Mouse (Mus musculus) liver, embryonic 14.5 days (tissue): Measurements from ENCODE around the gene Pi4ka. TPM values are rescaled to one million over a fixed set of nuclear protein-coding genes. Genes with fewer than 3 reads are reported as not detected.

Source experiments
- ATAC-seq: fragments of 200-750 bp; cut with Nextera tagmentation; 2 replicates; pipeline ENCODE4 v1.8.0; 2017; ENCODE audit warnings: moderate number of reproducible peaks, mild to moderate bottlenecking, moderate library complexity; ENCODE audit not compliant: insufficient read depth
- DNase-seq, 3 experiments: peaks; one replicate each; pipeline ENCODE4 v3.0.0-alpha.2; 2012 to 2013; ENCODE audit warnings: low read depth in 3 of 3, low spot score in 3 of 3
- H3K27ac ChIP-seq: fragments of 300-500 bp; sonication (generic); 2 replicates; pipeline ENCODE4 v1.5.1; 2014; ENCODE audit warnings: moderate library complexity, mild to moderate bottlenecking, control low read depth, inconsistent platforms
- H3K27me3 ChIP-seq: fragments of 300-500 bp; sonication (generic); 2 replicates; pipeline ENCODE4 v1.6.1; 2014; ENCODE audit warnings: mild to moderate bottlenecking, low read length, moderate library complexity; ENCODE audit not compliant: control insufficient read depth, insufficient read depth
- H3K36me3 ChIP-seq: fragments of 300-500 bp; sonication (generic); replicated peaks from 2 replicates; pipeline ENCODE4 v1.6.1; 2014; ENCODE audit warnings: low read depth; ENCODE audit not compliant: control insufficient read depth, insufficient read depth
- H3K4me1 ChIP-seq, 2 experiments: fragments of 200-500 bp in 1 of 2; fragments of 300-500 bp in 1 of 2; sonication (generic) in 1 of 2; replicated peaks; 2 replicates each; pipeline ENCODE4 v1.6.1; 2012 to 2014; ENCODE audit warnings: antibody characterized with exemption in 1 of 2, inconsistent platforms in 1 of 2, low read length in 1 of 2; ENCODE audit not compliant: control insufficient read depth in 2 of 2, insufficient read depth in 2 of 2
- H3K4me2 ChIP-seq: fragments of 300-500 bp; sonication (generic); 2 replicates; pipeline ENCODE4 v1.6.1; 2014; ENCODE audit warnings: low read depth, mild to moderate bottlenecking, control low read depth, moderate library complexity
- H3K4me3 ChIP-seq, 2 experiments: fragments of 200-500 bp in 1 of 2; fragments of 300-500 bp in 1 of 2; sonication (generic) in 1 of 2; 2 replicates each; pipeline ENCODE4 v1.5.1; 2012 to 2014; ENCODE audit warnings: low read depth in 2 of 2, low read length in 2 of 2, mild to moderate bottlenecking in 2 of 2, control low read depth in 1 of 2, inconsistent platforms in 1 of 2, moderate library complexity in 1 of 2; ENCODE audit not compliant: insufficient read depth in 1 of 2
- H3K9ac ChIP-seq: fragments of 300-500 bp; sonication (generic); replicated peaks from 2 replicates; pipeline ENCODE4 v1.6.1; 2014; ENCODE audit warnings: mild to moderate bottlenecking, control low read depth, moderate library complexity
- H3K9me3 ChIP-seq: fragments of 300-500 bp; sonication (generic); 2 replicates; pipeline ENCODE4 v1.6.1; 2016; ENCODE audit warnings: low read length, mixed read lengths; ENCODE audit not compliant: control insufficient read depth
- CTCF ChIP-seq: IDR thresholded peaks from 2 replicates; pipeline ENCODE4 v1.5.1; 2016; ENCODE audit warnings: antibody characterized with exemption, low read depth, control low read depth
- EP300 ChIP-seq: IDR thresholded peaks from 2 replicates; pipeline ENCODE4 v1.6.1; 2016; ENCODE audit warnings: antibody characterized with exemption, low read depth
- WGBS: fragments of 180-500 bp; shearing (Covaris S2); extraction: QIAGEN DNeasy Blood & Tissue Kit; methylation state at CpG from one replicate; pipeline ENCODE4 v1.1.7; 2014; ENCODE audit not compliant: insufficient replicate concordance; 5-methylcytosine and 5-hydroxymethylcytosine counted together
- polyA plus RNA-seq, 2 experiments: library from polyadenylated mRNA; depleted of rRNA in 1 of 2; stranded (reverse) in 1 of 2; unstranded in 1 of 2; fragments of >200 nt; fragmentation: Nextera tagmentation in 1 of 2; extraction: Ambion mirVana in 1 of 2; gene quantifications; 2 replicates each; pipeline versions ENCODE4 v1.2.1 to v1.2.3; 2012 to 2014

Pi4ka gene
- polyA plus RNA-seq, 2 experiments, result 13.7 to 19.0 TPM

- TF ChIP-seq EP300, result no peak
- TF ChIP-seq CTCF, result no peak
- H3K36me3 ChIP-seq, result no peaks in the 10 kb centered on the region
- no peak for ATAC-seq
- H3K27ac ChIP-seq, result no peak overlapping the region
- no peak overlapping the region for H3K4me2 ChIP-seq
- no peak overlapping the region for H3K4me3 ChIP-seq
- peaks cover 0 to 1% of the 10 kb centered on the region in 2 experiments; a peak in 1 of 4 replicates for H3K4me1 ChIP-seq
- no peak overlapping the region for H3K9ac ChIP-seq
- no peak for DNase-seq
- H3K9me3 ChIP-seq, result no peaks in the 10 kb centered on the region
- 71% methylated on average over 1 of the region's 1 CpGs for WGBS
- H3K27me3 ChIP-seq, result no peaks in the 10 kb centered on the region
Measured at GRCm38 (mm10) chr16:17329848-17330570, 76.1 kb downstream of the Pi4ka start.

GRCm38 (mm10) chr16:17326064-17326463 lies 80.0 kb downstream of the Pi4ka start:
- H3K27ac ChIP-seq, result no peak overlapping the region
- 74% methylated on average over 2 of the region's 2 CpGs for WGBS
- no peak for TF ChIP-seq CTCF
- no peak for TF ChIP-seq EP300
- H3K4me3 ChIP-seq, result no peak overlapping the region
- ATAC-seq (no peak), DNase-seq (no peak)
- no peak overlapping the region for H3K4me2 ChIP-seq
- H3K36me3 ChIP-seq, result no peaks in the 10 kb centered on the region
- peaks cover 0 to 2% of the 10 kb centered on the region in 2 experiments; a peak in 1 of 4 replicates for H3K4me1 ChIP-seq
- H3K27me3 ChIP-seq, result no peaks in the 10 kb centered on the region
- no peak overlapping the region for H3K9ac ChIP-seq
- H3K9me3 ChIP-seq, result no peaks in the 10 kb centered on the region

GRCm38 (mm10) chr16:17324745-17325144 lies 81.4 kb downstream of the Pi4ka start:
- DNase-seq (no peak), ATAC-seq (no peak)
- peaks cover 0 to 2% of the 10 kb centered on the region in 2 experiments; a peak in 1 of 4 replicates for H3K4me1 ChIP-seq
- no peaks in the 10 kb centered on the region for H3K36me3 ChIP-seq
- no peak overlapping the region for H3K4me3 ChIP-seq
- H3K27me3 ChIP-seq, result no peaks in the 10 kb centered on the region
- H3K9me3 ChIP-seq, result no peaks in the 10 kb centered on the region
- no peak for TF ChIP-seq EP300
- TF ChIP-seq CTCF, result no peak
- no peak overlapping the region for H3K9ac ChIP-seq
- H3K27ac ChIP-seq, result no peak overlapping the region
- H3K4me2 ChIP-seq, result no peak overlapping the region
- 75% methylated on average over 5 of the region's 5 CpGs for WGBS

- Histone ChIP-seq H3K4me2 (no peak overlapping the region), H3K9me3 (no peaks in the 10 kb centered on the region), H3K36me3 (no peaks in the 10 kb centered on the region; the same call in 1 of the 2 replicates), H3K27me3 (no peaks in the 10 kb centered on the region), H3K4me3 (no peak overlapping the region), H3K27ac (no peak overlapping the region), H3K4me1 (peaks cover 0 to 2% of the 10 kb centered on the region in 2 experiments; a peak in 1 of 4 replicates), H3K9ac (no peak overlapping the region)
- ATAC-seq, result no peak
- TF ChIP-seq CTCF, result no peak
- no peak for TF ChIP-seq EP300
- WGBS, result 85% methylated on average over 5 of the region's 5 CpGs
- DNase-seq, result no peak
Measured at GRCm38 (mm10) chr16:17321481-17321880, 84.6 kb downstream of the Pi4ka start.

GRCm38 (mm10) chr16:17316554-17316953 lies 89.6 kb downstream of the Pi4ka start:
- Histone ChIP-seq H3K27me3 (no peaks in the 10 kb centered on the region), H3K4me2 (no peak overlapping the region), H3K4me3 (no peak overlapping the region), H3K36me3 (no peaks in the 10 kb centered on the region; the same call in 1 of the 2 replicates), H3K4me1 (no peaks in the 10 kb centered on the region), H3K9ac (no peak overlapping the region), H3K27ac (no peak overlapping the region), H3K9me3 (no peaks in the 10 kb centered on the region)
- 69% methylated on average over 7 of the region's 7 CpGs for WGBS
- no peak for ATAC-seq
- DNase-seq, result no peak
- no peak for TF ChIP-seq EP300
- TF ChIP-seq CTCF, result no peak
